Mouse (Mus musculus) heart, postnatal 25 days (tissue): ENCODE measurements around the gene Cradd. TPM values are rescaled to one million over a fixed set of nuclear protein-coding genes. Genes with fewer than 3 reads are reported as not detected.

Experiments
- DNase-seq: peaks from one replicate; pipeline ENCODE4 v3.0.0; 2022; ENCODE audit warnings: low spot score
- intact Hi-C: fragments of 180-260 bp; cut with DNase I; formaldehyde crosslinking; loops from one replicate; pipeline ENCODE4 v1.15.1; 2025
- total RNA-seq, 2 experiments: library from RNA; stranded (reverse); gene quantifications; 2 replicates each; pipeline ENCODE4 v1.2.3; 2021

The Cradd gene
- total RNA-seq, 2 experiments from 2014 or later = 7.9 to 9.3 TPM

DNA sequence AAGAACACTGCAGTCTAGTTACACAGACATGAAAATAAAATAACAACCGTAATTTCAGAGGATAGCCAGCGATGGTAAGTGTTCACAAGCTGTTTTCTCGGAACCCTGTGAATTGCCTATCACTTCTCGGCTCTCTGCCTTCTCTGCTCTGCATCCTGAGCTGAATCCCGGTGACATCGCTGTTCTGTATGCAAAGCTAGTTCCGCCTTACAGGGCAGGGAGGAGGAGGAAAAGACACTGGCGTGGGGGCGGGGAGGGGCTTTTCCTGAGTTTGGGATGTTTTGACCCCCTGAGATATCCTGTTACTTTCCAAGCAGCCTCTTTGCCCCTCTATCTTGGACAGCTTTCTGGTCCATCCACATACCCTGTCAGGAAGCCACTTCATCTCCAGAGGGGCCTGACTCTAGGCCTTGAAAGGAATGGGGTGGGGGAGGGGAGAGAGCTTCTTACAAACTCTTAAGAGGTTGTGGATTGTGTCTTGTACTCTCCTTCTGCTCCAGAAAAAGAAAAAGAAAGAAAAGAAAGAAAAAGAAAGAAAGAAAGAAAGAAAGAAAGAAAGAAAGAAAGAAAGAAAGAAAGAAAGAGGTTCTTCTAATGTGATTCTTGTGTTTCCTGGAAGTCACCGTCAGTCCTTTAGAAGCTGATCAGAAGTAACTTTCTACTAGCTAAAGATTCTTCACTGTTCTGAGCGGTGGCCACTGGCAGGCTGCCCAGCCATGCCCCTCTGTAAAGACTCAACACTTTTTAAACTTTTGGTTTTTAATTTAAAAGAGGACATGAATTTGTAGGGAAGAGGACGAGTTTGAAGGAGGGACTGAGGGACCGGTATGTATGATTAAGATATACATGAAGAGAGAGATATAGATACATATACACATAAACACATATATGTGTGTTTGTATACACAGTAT, 14.3 kb downstream of the Cradd start:
- no peak for DNase-seq
- intact Hi-C loops = no loop called here

DNA sequence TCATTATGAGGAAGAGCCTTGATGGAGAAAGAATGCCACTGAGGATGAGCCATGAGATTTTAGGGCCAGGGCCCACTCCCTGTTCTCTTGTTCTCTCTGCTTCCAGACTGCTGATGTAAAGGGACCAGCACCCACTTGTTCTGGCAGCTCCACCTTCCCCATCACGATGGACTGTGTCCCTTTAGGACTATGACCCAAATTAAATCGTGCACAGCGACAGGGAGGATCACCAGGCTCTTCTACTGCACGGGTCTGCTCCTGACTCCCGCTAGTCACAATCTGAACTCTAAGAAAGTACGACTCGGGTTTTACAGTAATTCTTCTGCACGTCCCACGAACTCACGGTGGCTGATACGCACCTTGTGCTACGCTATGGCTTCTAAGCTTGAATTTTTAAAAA, 14.9 kb downstream of the Cradd start:
- intact Hi-C loops = no loop called here
- DNase-seq = no peak

DNA sequence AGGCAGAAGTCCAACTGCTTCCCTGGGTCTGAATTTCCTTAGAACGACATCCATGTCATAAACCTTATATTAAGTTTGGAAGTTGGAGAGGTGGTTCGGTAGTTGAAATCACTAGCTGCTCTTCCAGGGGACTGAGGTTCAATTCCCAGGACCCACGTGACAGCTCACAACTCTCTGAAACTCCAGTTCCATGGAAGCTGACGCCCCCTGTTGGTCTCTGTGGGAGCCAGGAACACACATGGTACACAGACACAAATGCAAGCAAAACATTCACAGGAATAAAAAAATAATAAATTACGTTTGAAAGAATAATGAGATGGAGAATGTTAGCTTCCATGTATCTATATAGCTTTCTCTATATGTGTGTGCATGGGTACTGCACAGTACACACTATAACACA, 16.0 kb downstream of the Cradd start:
- no peak for DNase-seq

DNA sequence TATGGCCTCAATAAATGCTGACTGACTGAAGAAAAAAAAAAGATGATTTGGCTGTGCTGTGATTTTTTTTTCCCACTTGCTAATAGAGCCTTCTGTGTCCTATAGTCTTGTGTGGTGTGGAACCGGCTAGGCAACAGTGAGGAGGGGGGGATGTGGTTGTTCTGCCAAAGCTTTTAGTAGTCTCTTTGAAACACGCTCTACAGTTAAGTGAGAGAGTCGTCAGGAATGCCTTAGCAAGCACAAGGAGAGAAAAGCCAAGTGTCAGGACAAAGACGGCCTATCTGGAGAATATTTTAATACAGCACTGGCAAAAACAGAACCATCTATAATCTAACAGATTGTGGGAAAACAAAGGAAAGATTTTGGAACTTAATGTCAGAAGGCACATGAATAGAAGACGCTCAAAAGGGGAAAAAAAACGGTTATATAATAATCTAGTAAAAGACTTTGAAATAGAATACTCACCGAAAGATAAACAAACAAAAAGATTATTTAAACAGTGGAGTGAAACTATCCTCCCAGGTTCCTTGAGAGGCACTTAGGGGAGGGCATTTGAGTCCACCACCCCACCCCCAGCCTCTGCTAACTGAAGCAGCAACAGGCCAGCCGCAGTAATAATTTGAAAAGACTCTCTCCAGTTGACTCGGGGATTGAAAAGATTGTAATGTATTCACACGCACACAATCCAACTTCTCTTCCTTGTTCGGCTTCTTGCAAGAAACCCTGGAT, 16.9 kb downstream of the Cradd start:
- DNase-seq = no peak
- intact Hi-C loops = no loop called here

More for the DNA sequence above, 16.0 kb downstream of the Cradd start:
- intact Hi-C loops = no loop called here

DNA sequence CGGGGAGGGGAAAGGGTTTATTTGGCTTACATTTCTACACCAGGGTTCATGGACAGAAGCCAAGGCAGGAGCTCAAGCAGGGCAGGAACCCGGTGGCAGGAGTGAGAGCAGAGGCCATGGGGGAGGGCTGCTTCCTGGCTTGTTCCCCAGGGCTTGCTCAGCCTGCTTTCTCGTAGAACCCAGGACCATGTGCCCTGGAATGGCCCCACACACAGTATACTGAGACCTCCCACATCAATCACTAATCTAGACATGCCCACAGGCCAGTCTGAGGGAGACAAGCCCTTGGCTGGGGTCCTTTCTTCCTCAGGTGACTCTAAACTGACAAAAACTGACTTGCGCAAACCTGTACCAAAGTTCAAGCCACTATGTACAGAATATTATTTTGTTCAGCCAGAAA, 19.7 kb downstream of the Cradd start:
- DNase-seq = no peak
- intact Hi-C loops = no loop called here

DNA sequence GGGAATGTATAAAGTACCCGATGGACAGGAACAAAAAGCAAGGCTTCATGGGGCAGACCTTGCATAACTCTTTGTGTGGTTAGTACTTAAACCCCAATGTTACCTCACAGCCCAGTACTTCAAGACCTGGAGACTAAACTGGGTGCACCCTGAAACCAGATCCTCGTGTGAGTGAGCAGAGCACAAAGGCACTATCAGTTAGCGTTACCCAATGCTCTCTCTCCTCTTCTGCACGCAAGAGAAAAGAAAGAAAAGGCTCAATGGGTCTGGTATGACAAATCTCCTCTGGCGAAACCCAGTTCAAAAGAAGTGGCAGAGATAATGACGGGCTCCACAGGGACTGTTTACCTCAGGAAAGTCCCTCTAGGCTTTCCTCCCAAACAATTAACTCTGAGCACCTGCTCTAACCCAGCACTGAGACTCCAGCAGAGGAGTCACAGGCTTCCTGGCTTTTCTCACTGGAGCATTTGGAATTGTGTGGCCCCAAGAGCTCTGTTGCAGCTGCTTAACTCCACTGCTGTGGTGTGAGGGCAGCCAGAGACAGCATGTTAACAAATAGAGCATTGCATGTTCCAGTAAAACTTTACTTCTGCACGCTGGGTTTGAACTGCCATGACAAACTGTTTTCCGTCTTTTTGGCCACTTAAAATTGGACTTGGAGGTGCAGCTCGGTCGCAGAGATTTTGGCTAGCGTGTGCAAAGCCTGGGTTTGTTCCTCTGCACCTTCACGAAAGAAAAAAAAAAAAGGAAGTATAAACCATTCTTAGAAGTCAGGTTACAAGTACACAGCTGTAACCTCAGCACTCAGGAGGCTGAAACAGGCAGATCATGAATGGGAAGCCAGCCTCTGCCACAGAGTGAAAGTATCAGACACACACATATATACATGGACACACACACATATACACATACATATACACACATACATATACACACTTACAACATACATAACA, 21.4 kb downstream of the Cradd start:
- DNase-seq = no peak

DNA sequence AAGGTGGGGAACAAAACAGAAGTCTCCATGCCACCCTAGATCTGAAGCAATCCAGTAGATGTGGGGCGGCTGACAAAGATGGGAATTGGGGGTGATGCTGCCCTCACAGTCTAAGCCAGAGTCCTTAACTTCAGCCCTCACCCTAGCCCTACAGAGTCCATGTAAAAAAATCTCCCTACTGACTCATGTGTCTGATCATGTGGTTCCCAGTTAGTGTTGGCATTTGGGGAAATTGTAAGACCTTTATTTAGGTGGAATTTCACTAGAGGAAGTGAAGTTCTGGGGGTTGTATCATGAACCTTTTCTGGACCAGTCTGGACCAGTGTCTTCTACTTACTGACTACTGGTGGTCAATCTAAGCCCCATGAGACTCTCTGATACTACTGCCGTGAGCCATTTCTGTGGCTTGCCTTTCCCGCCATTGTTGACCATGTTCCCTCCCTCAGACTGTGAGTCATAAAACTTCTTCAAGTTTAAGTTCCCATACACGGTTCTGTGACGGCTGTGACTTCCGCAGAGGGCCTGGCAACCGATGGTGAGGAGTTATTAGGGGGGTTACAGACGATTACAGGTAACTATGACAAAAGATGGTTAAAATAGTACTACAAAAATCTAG, 23.6 kb downstream of the Cradd start:
- no peak for DNase-seq

More for the DNA sequence above, 21.4 kb downstream of the Cradd start:
- intact Hi-C loops = no loop called here

DNA sequence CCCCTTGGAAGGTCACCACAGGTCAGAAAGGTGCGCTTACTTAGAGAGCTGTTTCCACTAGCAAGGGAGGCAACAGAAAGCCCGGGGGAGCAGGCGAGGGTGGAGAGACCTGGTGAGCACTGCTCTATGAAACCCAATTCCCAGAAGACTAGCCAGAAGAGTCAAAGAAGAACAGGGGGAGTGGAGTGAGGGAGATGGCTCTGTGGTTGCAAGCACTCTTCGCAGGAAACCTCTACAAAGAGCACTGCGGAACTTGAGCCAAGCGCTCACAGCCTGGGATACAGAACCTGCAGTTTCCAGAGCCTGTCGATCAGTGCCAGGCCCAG, 24.2 kb downstream of the Cradd start:
- DNase-seq = no peak
- intact Hi-C loops = no loop called here

More for the DNA sequence above, 23.6 kb downstream of the Cradd start:
- intact Hi-C loops = no loop called here

DNA sequence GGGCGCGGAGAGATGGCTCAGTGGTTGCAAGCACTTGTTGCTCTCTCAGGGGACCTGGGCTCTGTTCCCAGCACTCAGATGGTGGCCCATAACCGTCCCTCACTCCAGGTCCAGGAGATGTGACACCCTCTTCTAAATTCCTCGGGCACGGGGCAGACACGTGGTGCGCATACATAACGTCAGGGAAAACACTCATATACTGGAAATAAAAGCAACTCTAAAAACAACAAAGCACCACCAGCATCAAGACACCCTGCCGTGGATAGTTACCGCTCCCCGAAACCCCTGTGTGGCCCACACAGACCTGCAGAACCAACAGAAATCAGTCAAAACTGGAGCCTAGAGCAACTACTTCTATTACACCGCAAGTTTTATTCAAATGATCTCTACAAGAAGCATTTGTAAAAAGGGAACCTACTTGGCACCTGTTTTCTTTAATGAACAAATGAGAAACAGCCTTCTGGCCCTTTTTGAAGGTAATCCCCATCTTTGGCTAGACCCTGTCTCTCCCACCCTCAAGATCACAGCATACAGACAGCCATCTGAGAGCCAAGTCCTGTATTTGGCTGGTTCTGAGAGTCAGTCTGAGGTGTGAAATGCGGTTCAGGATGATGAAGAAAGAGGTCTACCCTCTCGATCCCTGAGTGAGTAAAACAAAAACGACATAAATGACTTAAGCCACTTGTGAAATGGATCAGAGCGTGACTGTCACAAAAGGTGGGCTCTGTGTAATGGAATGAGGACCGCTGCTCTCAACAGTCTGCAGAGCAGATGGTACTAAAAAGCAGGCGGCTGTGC, 24.7 kb downstream of the Cradd start:
- DNase-seq = no peak
- intact Hi-C loops = no loop called here

DNA sequence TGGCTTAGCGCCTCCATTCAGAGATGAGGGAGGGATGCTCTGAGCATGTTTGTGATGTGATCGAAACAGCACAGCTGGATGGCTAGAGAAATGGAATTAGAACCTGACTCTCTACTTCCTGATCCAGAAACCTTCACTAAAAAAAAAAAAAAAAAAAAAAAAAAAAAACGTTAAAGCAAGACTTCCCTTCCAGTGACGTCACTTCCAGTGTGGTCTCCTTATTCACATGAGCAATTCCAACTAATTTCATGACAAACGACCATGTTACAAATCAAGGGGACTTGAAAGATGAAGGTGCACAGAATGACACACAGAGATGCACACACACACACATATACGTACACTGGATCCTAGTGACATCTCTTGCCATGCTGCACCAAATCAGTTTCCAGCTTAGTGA, 25.4 kb downstream of the Cradd start:
- no peak for DNase-seq
- intact Hi-C loops = no loop called here

DNA sequence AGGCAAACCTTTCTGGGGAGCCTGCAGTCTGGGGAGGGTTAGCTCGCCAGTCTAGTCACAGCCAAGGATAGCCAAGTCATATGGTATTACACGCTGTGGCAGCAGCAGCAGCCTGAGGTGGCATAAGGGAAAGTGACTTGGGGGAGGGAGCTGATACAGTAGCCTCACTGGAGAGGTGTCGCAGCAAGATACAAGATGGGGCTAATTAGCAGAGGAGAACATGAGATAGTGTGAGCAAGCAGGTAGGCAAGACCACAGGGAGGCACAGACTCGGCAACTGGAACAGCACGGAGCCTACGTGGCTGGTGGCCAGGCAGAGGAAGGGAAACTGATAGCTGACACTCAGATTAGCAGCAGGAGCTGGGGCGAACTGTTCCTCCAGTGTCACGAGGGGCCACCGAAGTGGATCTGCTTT, 26.2 kb downstream of the Cradd start:
- DNase-seq = no peak
- intact Hi-C loops = loop anchor here (2.0 kb wide), 1 partner anchor 33 kb away; no protein-coding TSS in a partner anchor

DNA sequence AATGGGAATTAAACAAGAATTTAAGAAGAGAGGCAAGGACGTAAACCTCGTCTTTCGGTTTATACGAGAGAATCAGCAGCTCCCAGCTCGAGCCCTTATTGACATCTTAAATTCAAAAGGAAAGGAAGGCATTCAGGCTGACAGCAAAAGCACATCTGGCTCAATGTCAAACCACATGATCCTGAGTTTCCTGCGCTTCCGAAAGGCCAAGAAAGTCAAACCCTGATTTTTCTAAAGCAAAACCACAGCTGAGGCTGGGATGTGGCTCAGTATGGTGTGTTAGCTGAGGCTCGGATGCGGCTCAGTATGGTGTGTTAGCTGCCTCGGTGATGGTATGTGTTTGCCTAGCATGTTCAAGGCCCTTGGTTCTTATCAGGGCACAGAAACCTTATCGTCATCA, 26.9 kb downstream of the Cradd start:
- DNase-seq = no peak
- intact Hi-C loops = loop anchor here (2.0 kb wide), 1 partner anchor 32 kb away; no protein-coding TSS in a partner anchor

DNA sequence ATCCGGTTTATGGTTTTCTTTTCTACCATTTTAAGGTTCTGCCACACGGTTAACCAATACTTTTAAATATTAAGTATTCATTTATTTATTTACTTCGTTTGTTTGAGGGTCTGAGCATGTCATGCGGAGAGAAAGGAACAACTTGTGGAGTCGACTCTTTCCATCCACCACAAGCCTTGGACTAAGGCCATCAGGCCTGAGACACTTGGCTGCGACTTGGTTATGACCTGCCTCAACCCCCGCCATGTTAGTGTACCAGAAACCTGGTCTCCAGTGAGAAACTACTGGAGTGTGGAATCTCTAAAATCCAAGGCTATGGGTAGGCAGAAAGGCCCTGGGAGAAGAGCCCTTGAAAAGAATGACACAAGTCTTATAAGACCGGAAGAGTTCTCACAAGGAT, 30.7 kb downstream of the Cradd start:
- intact Hi-C loops = no loop called here
- DNase-seq = no peak

DNA sequence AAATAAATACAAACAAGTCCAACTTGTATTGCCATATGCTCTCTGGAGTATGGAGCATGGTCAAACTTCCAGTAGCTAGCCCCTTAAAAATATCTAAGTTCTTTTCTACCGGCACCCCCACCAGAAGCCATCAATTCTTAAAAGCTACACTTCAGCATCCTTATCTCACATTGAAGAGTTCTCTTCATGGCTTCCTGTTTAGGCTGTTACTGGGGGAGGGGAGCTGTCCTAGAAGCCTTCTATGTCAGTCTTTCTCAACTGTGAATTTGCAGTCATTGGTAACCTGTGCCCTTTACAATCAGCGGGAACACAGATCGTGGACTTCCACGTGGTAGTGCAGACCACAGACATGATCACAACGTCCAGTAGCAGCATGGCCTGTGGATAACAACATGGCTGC, 31.7 kb downstream of the Cradd start:
- intact Hi-C loops = no loop called here
- DNase-seq = no peak

DNA sequence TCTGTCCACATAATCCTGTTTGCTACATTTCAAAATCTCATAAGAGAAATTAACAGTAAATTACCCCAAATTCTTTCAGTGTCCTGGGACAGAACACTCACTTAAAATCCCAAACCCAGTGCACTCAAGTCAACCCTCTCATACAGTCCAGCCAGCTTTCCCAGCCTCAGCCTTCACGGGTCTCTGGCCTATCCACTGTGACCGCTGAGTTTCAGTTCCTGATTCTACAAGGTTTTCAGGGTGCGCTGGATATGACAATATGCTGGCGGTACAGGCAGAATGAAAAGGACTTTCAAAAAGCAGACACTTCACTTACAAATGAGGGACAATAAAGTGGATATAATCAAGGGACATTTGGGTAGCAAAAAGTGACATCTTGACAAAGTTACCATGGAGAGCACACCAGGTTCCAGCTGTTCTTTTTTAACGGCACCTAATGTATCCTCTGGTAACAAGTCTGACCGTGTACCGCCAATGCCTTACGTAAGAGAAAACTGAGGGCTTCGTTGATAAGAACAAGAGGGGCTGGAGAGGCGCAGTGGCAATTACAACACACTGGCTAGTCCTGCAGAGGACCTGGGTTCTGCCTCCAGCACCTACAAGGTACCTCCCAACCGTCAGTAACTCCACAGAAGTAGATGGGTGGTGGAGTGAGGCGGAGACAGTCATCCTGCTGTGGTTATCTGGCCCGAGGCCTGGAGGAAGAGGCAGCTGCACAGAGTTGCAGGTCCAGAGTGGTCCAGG, 32.6 kb downstream of the Cradd start:
- intact Hi-C loops = no loop called here

DNA sequence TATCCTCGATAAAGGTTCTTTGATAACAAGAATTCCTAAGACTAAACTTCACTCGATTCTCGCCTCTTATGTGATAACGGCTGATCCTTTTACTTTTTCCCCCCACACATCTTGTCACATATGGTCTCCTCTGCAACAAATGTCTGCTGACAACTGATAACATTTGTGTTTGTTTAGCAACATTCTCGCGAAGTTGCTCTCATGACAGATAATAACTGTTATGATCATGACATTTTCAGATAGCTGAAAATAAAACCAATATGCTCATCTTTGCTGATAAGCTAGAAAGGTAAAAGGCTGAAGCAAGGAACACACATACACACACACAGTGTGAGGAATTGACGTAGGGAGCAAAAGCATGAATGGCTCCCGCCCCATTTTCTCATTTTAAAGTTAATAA, 34.1 kb downstream of the Cradd start:
- DNase-seq = no peak
- intact Hi-C loops = no loop called here

More for the DNA sequence above, 32.6 kb downstream of the Cradd start:
- no peak for DNase-seq

DNA sequence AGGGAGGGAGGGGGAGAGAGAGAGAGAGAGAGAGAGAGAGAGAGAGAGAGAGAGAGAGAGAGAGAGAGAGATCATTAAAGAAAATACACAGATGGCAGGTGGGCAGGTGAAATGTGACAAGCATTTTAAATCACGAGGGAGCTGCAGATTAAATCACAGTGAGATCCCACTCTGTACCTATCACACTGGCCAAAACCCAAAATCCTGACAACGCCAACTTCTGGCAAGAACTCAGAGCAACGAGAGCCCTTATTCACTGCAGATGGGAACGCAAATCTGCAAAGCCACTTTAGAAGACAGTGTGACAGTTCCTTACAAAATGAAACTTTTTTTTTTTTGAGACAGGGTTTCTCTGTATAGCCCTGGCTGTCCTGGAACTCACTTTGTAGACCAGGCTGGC, 35.7 kb downstream of the Cradd start:
- DNase-seq = no peak
- intact Hi-C loops = no loop called here

DNA sequence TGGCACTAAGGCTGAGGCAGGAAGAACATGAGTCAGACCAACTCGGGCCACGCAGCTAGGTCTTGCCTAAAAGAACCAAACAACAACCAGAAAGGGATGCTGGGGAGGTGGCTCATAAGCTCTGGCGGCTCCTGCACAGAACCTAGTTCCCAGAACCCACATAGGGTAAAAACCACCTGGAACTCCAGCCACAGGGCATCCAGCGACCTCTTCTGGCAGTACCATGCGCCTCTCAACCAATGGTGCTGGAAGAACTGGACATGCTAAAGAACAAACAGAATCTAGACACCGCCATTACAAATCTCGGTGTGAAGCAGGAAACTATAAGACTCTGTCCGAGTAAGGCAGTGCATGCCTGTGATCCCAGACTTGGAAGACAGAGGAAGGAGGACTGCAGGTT, 36.6 kb downstream of the Cradd start:
- DNase-seq = no peak
- intact Hi-C loops = no loop called here
